Mouse (Mus musculus): ENCODE data around the gene Pnpo. TPM values are rescaled to one million over a fixed set of nuclear protein-coding genes. Genes with fewer than 3 reads are reported as not detected.
A peak's percentile ranks its signal among the peaks of the same experiment; 100 is the strongest.

The Pnpo gene
- polyA plus RNA-seq (2012; rRNA removed), result 11.8 and 14.4 TPM in 2 replicates

DNA sequence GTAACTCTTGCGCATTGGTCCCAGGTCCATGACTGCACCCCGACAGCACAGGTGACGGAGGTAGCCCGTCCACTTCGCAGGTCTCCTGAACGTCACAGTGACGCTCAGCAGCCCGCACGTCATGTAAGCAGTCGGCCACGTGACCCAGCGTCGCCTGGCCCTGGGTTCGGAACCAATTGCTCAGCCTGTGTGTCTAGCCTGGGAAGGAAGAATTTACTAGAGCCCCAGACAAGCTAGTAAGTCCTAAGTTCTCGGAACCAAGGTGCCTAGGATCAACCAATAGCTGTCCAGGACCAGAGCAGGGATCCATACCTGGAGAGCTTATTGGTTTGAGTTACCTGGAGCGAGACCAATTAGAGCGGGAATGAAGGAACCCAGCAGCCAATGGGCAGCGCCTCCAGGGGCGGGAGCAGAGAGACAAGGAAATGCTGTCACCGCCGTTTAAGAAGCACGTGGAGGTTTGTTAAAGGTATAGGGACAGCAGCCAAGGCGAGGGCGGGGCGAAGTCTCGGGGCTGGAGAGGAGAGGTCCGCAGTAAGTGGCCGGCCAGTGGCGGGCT, at the start of gene Pnpo:
Gene Pnpo (minus strand): TSS at position 241 of the 559 bp plus-strand sequence.
- DNase-seq (ENCODE audit: low read depth), result peak; percentile 98
- TF ChIP-seq POLR2A (IDR thresholded peaks at IDR 0.05; ENCODE audit: borderline replicate concordance, extremely low read depth, insufficient read depth, insufficient read length, poor library complexity, severe bottlenecking), result no peak
- TF ChIP-seq CTCF (IDR thresholded peaks at IDR 0.05; ENCODE audit: borderline replicate concordance, extremely low read depth, insufficient read depth, insufficient read length), result no peak

DNA sequence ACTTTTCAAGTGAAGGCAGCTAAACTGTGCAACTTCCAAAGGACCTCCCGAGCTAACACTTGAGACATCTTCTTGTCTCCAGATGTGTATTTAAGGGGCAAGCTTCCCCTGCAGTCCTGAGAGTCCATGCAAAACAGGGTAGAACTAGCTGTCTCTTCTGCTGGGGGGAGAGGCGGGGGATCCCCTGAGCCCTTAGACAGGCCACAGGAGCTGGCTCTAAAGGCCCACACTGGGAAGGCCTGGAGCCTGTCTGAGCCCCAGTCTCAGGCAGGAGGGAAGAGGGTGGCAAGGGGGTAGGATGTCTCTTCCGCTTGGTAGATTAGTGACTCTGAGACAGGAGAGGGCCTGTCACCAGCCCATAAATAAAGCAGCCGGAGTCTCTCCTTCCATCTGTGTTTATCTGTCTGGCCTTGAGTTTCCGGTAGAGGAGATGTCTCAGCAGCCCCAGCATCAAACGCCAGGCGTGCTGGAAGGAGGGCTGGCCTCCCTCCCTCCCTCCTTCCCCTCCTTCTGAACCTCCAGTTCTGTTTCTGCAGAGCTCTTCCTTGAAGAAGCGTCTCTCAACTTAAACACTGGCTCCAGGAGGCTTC, 49.0 kb upstream of the Pnpo start:
- no peak for DNase-seq (ENCODE audit: low read depth)
- TF ChIP-seq POLR2A (IDR thresholded peaks at IDR 0.05; ENCODE audit: borderline replicate concordance, extremely low read depth, insufficient read depth, insufficient read length, poor library complexity, severe bottlenecking), result no peak
- TF ChIP-seq CTCF (IDR thresholded peaks at IDR 0.05; ENCODE audit: borderline replicate concordance, extremely low read depth, insufficient read depth, insufficient read length), result no peak

DNA sequence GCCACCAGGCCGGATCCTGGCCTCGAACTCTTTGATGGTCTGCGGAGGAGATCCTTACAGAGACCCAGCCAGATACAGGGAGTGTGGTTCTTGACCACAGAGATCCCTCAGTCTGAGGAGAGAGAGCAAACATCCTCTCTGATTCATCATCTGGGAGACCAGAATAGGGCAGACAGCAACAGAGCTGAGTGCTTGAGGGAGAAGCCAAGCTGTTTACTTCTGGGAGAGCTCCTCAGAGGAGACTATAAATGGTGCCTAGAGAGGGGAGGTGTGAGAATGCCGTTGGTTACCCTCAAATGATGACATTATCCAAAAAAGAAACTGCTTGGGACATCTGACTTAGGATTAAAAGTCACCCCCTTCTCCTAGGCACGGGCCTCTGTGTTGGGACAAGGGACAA, 47.7 kb upstream of the Pnpo start:
- DNase-seq (ENCODE audit: low read depth), result no peak

DNA sequence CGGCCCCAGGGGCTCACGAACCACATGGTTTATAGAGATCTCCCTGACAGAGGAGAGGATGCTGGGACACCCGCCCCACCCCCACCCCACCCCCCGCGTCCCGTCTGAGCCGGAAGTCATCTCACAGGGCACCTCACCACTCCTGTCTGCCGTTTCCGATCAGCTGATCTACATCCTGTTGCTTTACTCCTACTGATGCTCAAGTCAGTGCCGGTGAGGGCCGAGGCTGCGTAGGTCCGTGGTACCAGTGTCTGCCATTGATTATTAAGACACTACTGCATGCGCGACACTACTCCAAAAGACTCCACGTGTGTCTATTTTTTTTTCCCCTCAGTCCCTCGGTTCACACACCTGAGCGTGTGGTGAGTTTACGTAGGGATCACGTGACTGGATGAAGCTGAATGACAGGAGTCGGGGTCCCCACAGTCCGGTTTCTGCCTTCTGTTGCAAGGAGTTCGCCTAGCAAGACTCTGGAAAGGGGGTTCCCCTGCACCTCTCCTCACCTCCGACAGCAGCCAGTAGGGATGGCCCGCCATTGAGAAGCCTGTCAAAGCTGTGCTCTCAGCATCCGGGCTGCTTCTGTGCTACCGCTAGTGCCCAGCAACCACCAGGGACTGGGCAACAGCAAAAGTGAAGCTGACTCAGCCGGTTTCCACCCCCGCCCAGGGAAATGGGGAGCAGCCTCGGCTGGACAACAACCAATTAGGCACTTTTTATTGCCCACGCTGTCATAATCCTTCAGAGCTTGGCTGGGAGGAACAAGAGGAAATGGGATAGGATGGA, 44.3 kb upstream of the Pnpo start:
- TF ChIP-seq POLR2A (IDR thresholded peaks at IDR 0.05; ENCODE audit: borderline replicate concordance, extremely low read depth, insufficient read depth, insufficient read length, poor library complexity, severe bottlenecking), result no peak
- no peak for TF ChIP-seq CTCF (IDR thresholded peaks at IDR 0.05; ENCODE audit: borderline replicate concordance, extremely low read depth, insufficient read depth, insufficient read length)

More for the DNA sequence above, 47.7 kb upstream of the Pnpo start:
- TF ChIP-seq CTCF (IDR thresholded peaks at IDR 0.05; ENCODE audit: borderline replicate concordance, extremely low read depth, insufficient read depth, insufficient read length), result no peak
- TF ChIP-seq POLR2A (IDR thresholded peaks at IDR 0.05; ENCODE audit: borderline replicate concordance, extremely low read depth, insufficient read depth, insufficient read length, poor library complexity, severe bottlenecking), result no peak

DNA sequence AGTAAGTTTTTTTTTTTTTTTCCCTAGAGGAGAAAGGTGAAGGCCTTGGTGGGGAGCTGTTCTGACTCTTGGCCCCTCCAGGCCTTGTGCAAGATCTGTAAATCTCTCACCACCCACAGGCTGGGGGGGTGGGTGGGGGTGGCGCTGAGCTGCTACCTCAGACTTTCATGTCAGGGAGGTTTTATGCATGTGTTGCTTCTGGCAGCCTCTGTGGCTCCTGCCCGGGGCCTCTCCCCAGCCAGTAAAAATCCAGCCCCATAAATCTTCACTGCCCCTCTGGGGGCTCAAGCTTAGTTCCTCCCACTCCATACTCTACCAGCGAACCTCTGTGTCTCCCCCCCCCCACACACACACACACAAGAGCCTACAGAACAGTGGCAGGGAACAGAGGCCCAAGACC, 42.7 kb upstream of the Pnpo start:
- no peak for TF ChIP-seq POLR2A (IDR thresholded peaks at IDR 0.05; ENCODE audit: borderline replicate concordance, extremely low read depth, insufficient read depth, insufficient read length, poor library complexity, severe bottlenecking)
- TF ChIP-seq CTCF (IDR thresholded peaks at IDR 0.05; ENCODE audit: borderline replicate concordance, extremely low read depth, insufficient read depth, insufficient read length), result no peak
- DNase-seq (ENCODE audit: low read depth), result no peak

More for the DNA sequence above, 44.3 kb upstream of the Pnpo start:
- DNase-seq (ENCODE audit: low read depth), result peak; percentile 74

DNA sequence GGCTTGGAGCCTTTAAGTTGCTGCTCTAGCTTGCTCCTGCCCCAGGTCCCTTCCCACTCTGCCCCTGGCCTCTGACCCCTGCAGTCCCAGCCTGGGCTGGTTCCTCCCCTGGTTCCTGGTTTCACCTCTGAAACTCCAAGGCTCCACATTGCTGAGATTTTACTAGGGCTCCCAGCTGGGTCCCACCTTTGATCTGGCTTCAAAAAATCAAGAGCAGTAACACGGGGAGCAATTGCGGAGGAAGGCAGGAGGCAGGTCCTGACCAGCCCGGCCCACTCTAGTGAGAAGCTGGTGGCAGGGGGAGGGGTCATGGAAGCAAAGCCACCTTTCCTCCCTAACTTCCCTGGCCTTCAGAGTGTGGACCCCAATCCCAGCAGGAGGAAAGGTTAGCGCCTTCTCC, 41.1 kb upstream of the Pnpo start:
- TF ChIP-seq CTCF (IDR thresholded peaks at IDR 0.05; ENCODE audit: borderline replicate concordance, extremely low read depth, insufficient read depth, insufficient read length) (no peak), POLR2A (IDR thresholded peaks at IDR 0.05; ENCODE audit: borderline replicate concordance, extremely low read depth, insufficient read depth, insufficient read length, poor library complexity, severe bottlenecking) (no peak)
- no peak for DNase-seq (ENCODE audit: low read depth)

DNA sequence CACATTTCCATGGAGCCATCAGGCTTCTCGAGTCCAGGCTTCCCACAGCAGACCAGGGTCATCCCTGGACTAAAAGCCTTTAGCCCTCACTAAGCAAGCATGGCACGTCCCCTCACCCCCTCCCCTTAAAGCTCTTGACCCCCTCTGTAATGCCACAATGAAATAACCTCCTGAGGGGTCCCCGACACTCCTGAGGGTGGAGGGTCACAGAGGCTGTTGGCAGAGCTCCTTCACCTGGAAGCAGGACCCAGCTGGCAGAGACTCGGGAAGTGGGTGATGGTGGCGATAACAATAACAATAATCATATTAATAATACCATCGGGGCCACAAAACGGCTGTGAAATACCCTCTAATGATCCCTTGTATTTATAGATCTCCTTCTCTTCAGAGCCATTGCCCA, 39.1 kb upstream of the Pnpo start, which contains the start of gene Sp2:
Gene Sp2 (minus strand): TSS at position 101 of the 400 bp plus-strand sequence.
- TF ChIP-seq POLR2A (IDR thresholded peaks at IDR 0.05; ENCODE audit: borderline replicate concordance, extremely low read depth, insufficient read depth, insufficient read length, poor library complexity, severe bottlenecking), result no peak
- no peak for TF ChIP-seq CTCF (IDR thresholded peaks at IDR 0.05; ENCODE audit: borderline replicate concordance, extremely low read depth, insufficient read depth, insufficient read length)
- DNase-seq (ENCODE audit: low read depth), result no peak

DNA sequence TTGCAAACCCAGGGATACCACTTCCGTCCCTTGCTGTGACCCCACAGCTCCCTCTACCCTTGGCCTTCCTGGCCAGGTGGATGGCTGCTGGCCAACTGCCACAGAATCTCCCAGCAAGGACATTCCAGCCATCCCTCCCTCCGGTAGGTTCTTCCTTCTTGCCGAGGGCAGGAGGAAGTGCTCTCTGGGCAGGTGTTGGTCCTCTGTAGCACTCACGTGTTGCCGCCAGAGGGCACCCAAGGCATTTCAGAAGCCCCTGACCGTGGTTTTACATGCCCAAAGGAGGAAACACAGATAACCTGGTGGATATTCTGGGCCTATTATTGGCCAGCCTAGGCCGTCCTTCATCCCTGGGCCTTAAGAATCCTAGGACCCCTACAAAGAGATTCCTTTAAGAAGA, 38.6 kb upstream of the Pnpo start:
- no peak for TF ChIP-seq POLR2A (IDR thresholded peaks at IDR 0.05; ENCODE audit: borderline replicate concordance, extremely low read depth, insufficient read depth, insufficient read length, poor library complexity, severe bottlenecking)
- TF ChIP-seq CTCF (IDR thresholded peaks at IDR 0.05; ENCODE audit: borderline replicate concordance, extremely low read depth, insufficient read depth, insufficient read length), result peak; percentile 97

DNA sequence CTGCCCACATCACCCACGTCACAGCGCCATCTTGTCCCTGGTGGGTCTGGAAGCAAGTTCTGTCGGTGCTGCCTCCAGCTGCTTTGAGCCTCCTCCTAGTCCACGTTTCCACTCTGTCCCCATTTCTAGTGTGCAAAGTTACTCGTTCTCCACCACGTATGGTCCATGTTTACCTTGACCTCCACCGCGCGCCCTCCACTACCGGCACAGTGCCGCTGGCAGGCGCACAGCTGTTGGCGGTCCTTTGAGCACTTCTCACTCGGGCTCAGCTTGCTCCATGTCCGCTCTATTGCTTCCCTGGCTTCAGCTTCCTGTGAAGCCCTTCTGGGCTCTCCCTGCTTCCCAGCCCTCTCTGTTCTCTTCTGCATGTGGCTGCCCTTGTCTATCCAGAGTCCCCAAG, 37.7 kb upstream of the Pnpo start:
- TF ChIP-seq CTCF (IDR thresholded peaks at IDR 0.05; ENCODE audit: borderline replicate concordance, extremely low read depth, insufficient read depth, insufficient read length) (no peak), POLR2A (IDR thresholded peaks at IDR 0.05; ENCODE audit: borderline replicate concordance, extremely low read depth, insufficient read depth, insufficient read length, poor library complexity, severe bottlenecking) (no peak)
- no peak for DNase-seq (ENCODE audit: low read depth)

More for the DNA sequence above, 38.6 kb upstream of the Pnpo start:
- peak; percentile 89 for DNase-seq (ENCODE audit: low read depth)

DNA sequence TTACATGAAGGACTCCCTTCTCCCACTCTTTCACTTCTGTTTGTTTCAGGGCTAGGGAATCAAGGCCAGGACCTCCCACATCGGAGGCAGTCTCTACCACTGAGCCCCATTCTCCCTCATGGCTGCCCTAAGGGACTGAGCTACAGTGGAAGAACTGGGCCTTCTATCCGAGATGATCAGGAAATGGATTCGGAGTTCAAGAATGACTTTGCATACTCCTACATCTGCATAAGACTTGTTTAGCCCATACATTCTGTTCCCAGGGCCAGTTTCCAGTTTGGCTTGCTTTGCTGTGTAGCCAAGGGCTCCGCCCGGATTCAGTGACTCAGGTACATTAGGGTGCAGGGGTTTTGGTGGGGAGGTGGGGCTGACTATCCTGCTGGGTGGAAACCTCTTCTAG, 36.2 kb upstream of the Pnpo start:
- TF ChIP-seq CTCF (IDR thresholded peaks at IDR 0.05; ENCODE audit: borderline replicate concordance, extremely low read depth, insufficient read depth, insufficient read length), result no peak
- no peak for TF ChIP-seq POLR2A (IDR thresholded peaks at IDR 0.05; ENCODE audit: borderline replicate concordance, extremely low read depth, insufficient read depth, insufficient read length, poor library complexity, severe bottlenecking)
- DNase-seq (ENCODE audit: low read depth), result no peak

DNA sequence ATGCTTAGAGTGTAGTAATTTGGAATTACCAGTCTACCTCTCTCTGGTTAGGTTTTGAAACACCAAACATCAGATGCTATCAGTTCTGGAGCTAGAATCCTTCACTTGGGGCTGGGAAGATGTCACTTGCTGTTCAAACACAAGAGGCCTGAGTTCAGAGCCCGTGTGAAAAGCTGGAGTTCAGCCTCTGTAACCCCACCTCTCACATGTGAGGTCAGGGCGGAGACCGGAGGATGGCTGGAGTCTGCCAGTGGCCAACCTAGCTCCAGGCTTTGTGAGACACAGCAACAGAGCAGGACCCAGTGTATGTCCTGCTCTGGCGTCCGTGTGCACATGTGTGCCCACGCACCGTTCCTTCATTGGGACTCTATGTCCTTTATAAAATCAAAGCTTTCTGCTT, 35.5 kb upstream of the Pnpo start:
- TF ChIP-seq CTCF (IDR thresholded peaks at IDR 0.05; ENCODE audit: borderline replicate concordance, extremely low read depth, insufficient read depth, insufficient read length), result no peak
- TF ChIP-seq POLR2A (IDR thresholded peaks at IDR 0.05; ENCODE audit: borderline replicate concordance, extremely low read depth, insufficient read depth, insufficient read length, poor library complexity, severe bottlenecking), result no peak
- no peak for DNase-seq (ENCODE audit: low read depth)
